Mouse (Mus musculus) ovary, adult 18-20 months (tissue): Measurements from ENCODE around the gene 4930595M18Rik.

Experiments
- DNase-seq: peaks from one replicate; pipeline ENCODE4 v3.0.0; 2022; ENCODE audit warnings: low spot score, mixed read lengths

4930595M18Rik gene

GRCm38 (mm10) chrX:81458021-81458420, at the start of gene 4930595M18Rik:
TSS of gene 4930595M18Rik (minus strand) at chrX:81458121.
- no peak for DNase-seq

GRCm38 (mm10) chrX:81472500-81472899, 14.6 kb upstream of the 4930595M18Rik start:
- DNase-seq: no peak
